Mouse (Mus musculus) stomach, postnatal 0 days (tissue): ENCODE results near the gene Trp53inp2.

ENCODE experiments used
- CTCF ChIP-seq: IDR thresholded peaks from 2 replicates; pipeline ENCODE4 v1.5.1; 2016; ENCODE audit warnings: antibody characterized with exemption, low read depth, mild to moderate bottlenecking, moderate library complexity
- EP300 ChIP-seq: optimal IDR thresholded peaks from 2 replicates; pipeline ENCODE3; 2016; ENCODE audit warnings: antibody characterized with exemption

DNA sequence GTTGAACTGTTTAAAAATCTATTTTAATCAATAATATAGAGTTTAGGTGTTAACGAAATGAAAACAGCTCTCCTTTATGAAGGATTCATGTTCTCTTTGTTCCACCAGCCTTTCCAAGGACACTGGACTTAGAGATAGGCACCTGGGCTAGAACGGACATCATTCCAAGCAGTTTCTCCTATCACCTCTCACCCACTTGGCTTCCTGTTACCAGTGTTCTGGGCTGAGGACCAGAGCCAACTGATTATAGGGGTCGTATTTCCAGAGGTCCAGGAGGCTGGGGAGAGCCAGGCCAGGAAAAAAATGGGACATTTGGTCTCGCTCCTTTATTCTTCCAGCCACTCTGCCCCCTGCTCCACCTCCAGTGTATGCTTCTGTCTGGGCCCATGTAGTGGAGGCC is 8.4 kb upstream of the Trp53inp2 start:
- TF ChIP-seq CTCF (no peak), EP300 (no peak)
